Mouse (Mus musculus): ENCODE measurements at regions not wholly inside any gene's neighbourhood (a gene's known extent, or its start where the extent isn't known, plus 50 kb on each side); places are given as distances from the start of the nearest gene placed in this dataset.

DNA sequence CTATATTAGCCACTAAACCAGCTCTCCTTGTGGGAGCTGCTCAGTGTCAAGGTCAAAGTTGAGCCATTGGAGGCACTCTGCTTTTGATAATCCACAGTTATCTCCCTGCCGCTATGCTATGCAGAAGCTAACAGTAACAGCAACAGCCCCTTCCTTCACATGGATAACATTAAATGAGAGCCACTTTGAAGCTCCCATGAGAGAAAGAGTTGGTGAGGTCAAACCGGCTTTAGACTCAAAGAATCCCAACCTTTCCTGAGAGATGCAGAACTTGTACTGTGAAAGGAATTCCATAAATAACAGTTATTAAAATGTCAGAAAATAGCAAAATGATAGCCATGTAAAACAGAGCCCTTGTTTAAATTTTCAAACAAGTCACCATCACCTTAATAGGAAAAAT lies 316.1 kb upstream of the Gm9747 start:
- no peak for DNase-seq (ENCODE audit: low spot score in 2 of 2)

DNA sequence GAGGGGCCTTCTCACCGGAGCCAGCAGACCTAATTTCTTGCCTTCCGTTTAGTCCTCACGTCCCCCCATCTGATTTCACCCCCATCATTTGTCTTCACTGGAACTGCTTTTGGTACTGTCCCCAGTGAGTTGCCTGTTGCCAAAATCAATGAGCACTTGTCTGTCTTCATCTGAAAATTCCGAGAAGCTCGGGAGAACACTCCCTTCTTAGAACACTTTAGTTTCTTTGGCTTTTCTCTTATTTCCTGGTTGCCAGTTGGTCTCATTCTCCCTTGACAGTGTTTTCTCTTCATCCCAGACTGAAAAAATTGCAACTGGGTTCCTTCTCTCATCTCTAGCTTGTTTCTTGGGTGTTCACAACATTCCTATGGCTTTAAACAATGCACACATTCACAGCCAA lies 305.2 kb upstream of the Gm9747 start:
- DNase-seq (ENCODE audit: low spot score in 2 of 2): no peak

DNA sequence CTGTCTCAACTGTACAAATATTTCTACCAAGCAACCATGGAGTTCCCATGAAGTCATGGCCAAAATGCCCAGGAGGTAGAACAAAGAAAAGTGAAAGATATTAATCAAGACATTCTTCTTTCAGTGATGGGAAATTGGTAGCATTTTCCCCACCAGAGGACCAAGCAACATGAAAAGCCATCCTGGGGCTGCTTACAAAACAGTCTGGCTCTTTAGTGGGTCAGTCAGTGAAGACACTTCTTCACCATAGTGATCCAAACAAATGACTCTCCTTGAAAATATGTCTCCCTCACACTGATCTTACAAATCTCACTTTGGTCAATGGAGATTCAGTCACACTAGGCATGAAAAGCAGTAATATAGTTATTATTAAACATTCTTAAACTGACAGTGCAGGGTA lies 299.8 kb upstream of the Gm9747 start:
- DNase-seq (ENCODE audit: low spot score in 2 of 2): no peak

- no peak for DNase-seq (ENCODE audit: low spot score in 2 of 2)
These were observed 287.7 kb upstream of the Gm9747 start for GRCm38 (mm10) chr1:81945236-81945635.

DNA sequence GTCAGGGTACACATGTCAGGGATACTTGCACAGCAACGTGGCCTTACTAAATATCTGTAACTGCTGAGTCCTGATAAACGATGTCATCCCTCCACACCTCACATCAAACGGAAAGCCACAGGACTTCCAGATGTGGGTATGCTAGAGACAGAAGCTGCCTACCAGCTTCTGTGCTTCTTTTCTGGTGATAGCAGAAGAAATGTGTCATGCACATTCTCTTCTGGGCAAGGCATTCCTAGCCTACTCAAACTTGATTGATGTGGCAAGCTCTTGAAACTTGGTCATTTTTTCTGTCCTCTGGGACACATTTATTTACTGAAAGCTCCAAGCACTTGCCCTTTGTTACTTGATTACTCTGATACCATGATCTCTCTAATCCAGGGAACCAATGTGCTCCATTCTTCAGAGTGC lies 282.8 kb upstream of the Gm9747 start:
- DNase-seq (ENCODE audit: low spot score in 2 of 2): no peak

- no peak for DNase-seq (ENCODE audit: low spot score in 2 of 2)
These were observed 282.1 kb upstream of the Gm9747 start for GRCm38 (mm10) chr1:81950853-81951252.

DNA sequence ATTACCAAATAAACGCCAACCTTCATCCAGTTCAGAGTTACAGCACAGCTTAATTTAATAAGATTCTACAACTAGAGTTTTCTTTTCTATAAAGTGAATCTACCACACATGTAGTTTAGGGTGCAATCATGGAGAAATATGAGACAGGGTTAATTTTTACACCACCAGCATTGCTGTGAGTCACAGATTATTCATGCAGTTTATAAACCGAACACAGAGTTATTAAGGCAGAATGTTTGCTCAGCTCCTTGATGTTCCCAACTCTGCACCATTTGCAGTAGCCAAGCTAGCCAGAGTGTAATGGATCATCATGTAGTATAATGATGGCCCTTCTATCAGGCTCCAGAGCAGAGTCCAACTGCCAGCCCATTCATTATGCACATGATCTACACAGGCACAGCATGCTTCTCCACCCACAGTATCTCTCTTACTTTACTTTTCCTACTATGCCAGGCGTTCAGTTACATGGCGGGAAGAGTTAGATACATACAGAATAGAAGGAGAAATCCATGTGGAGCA lies 281.4 kb upstream of the Gm9747 start:
- no peak for DNase-seq (ENCODE audit: low spot score in 2 of 2)

GRCm38 (mm10) chr1:81952095-81952494 lies 280.8 kb upstream of the Gm9747 start:
- no peak for DNase-seq (ENCODE audit: low spot score in 2 of 2)

DNA sequence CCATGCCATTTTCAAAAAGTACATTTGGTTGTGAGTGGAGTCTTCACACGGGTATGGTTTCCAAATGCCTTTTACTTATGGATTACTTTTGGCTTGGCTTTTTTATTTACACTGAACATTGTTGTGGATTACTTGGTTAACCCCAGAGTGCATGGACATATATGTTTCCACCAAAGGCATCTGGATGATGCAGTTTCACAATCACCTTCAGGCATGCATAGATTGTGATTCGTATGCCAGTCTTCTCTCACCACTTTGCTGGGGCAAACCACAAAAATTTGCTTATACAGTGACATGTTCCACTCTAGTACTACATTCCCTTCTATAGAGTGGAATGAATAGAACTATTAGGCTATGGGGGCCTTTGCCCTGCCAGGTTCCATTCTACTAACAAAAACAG lies 278.4 kb upstream of the Gm9747 start:
- no peak for DNase-seq (ENCODE audit: low spot score in 2 of 2)

DNA sequence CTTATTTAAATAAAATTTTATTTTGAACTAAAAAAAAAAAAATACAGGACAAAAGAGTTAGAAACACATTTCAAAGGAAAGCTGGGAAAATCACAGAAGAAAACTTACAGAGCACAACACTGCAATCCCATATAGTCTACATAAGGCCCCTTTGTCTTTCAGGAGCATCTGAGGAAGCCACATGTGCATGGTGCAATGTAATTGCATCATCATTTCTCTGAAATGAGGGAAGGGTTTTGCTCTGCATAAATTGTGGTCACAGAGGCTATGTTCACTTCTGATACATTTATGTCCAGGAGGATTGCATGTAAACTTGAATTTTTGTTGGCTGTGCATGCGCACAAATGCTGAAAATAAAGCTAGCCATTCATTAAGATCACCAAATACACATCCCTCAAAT lies 265.9 kb upstream of the Gm9747 start:
- no peak for DNase-seq (ENCODE audit: low spot score in 2 of 2)

DNA sequence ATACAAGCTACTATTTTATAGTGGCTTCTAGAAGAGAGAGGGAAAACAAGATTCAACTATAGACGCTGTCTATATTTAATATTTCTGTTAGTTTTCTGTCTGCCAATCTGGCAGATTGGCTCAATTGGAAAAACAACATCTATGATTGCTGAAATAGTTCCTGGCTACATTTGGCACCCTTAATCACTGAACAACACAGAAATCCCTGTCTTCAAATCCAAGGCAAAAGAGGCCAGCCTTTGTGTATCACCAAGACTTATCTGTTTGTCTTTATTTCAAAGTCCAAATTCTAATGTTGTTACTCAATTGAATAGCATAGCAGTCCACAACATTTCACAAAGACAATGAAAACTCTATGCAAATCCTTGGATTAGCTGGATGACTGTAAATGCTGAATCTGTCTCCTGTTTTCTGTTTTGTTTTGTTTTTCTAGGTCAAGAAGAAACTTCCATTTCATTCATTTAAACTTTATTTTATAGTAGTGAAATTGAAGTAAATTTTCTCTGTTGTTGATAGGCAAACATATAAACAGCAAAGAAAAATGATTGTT lies 265.1 kb upstream of the Gm9747 start:
- no peak for DNase-seq (ENCODE audit: low spot score in 2 of 2)

- DNase-seq (ENCODE audit: low spot score in 2 of 2): no peak
These were observed 260.3 kb upstream of the Gm9747 start for GRCm38 (mm10) chr1:81972575-81972974.

- DNase-seq (ENCODE audit: low spot score in 2 of 2): no peak
These were observed 259.4 kb upstream of the Gm9747 start for GRCm38 (mm10) chr1:81973481-81973880.

- no peak for DNase-seq (ENCODE audit: low spot score in 2 of 2)
These were observed 225.0 kb upstream of the Gm9747 start for GRCm38 (mm10) chr1:82007943-82008342.

DNA sequence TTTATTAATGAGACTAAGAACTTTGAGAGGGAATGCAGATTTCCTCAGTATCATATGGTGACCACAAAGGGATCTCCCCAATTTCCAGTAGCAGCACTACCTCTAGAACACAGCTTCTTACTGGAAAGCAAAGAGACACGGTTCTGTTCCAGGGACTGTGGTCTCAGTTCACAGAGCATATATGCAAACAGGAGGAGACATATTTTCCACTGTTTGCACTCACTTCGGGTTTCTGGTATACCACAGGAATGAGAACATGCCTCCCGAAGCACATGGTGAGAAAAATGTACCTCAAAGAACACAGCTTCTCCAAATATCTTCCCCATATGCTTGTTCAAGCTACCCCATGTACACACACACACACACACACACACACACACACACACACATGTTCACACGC lies 224.1 kb upstream of the Gm9747 start:
- no peak for DNase-seq (ENCODE audit: low spot score in 2 of 2)

DNA sequence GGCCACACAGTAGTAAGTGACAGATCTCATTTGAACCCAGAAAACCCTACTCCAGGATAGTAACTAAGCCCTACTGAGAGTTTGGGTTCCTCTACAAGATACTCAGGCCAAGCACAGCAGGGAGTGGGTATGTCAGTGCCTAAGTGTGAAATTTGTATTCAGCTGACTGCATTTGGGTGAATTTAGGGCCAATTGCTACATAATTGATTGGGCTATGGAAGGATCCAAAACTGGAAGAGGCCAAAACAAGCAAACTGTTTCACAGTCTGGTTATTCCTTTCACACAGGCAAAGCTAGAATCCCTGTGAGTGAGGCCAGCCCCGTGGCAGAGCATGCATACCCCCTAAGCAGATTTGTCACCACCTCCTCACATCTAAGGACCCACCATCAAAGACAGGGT lies 221.9 kb upstream of the Gm9747 start:
- no peak for DNase-seq (ENCODE audit: low spot score in 2 of 2)

DNA sequence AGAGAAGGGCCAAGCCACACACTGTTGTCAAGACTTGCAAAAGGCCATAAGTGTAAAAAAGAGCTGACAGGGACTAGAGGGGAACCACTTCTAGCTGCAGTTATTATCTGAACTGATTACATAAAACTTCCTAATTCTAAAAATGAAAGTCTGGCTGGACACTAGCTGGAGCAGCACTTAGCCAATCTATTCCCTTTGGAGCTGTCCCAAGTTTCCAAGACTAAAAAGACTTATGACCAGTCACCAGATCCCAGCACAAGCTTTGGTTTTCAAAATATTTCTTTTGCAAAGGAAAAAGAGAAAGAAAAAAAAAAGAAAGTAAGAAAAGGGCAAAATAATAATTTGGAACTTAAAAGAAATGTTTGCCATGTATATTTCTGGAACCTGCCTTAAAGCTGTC lies 217.6 kb upstream of the Gm9747 start:
- DNase-seq (ENCODE audit: low spot score in 2 of 2): no peak

DNA sequence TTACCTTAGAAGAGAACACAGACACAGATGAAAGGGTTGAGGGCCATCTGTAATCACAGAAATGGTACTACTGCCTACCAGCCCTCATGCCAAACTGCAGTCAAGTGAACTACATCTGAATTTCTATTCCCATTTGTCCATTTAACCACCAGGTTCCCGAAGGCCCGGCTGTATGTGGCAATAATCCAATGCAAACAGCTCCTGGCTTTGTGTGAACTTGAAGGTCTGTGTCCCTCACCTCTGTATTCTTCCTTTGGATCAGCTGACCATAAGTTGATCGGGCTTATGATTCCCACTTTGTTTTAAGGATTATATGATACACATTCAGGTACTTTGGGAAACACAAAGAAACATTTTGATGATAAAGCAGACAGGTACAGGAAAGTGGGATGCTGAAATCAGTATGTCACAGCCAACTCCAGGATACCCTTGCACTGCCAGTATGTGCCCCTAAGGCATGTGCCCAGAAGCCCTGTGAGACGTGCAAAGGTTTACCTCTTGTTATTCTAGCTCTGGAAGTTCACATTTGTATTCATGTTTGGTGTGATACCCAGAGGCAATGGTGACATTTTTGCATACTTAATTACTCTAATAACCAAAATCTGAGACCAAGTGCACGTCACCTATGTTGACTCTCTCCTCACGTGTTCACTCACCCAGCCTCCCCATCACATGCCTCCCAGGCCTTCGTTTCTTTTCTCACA lies 214.1 kb upstream of the Gm9747 start:
- no peak for DNase-seq (ENCODE audit: low spot score in 2 of 2)

DNA sequence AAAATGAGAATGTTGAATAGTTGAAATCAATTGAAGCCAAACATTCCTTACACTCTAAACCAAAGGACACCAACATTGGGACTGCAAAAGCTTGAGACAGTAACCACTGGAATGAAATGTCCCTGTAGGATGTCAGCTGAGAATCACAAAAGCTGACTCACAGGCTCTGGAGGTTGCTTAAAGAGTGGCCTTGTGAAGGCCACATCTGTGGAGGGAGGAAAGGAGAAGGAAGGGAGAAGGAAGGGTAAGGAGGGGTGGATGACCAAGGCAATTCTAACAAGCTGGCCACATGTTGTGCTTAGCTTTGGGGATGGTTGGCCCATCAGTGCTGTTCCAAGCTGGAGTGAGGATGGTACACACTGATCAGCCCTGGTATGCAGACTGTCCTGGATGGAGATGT lies 205.2 kb upstream of the Gm9747 start:
- DNase-seq (ENCODE audit: low spot score in 2 of 2): no peak

GRCm38 (mm10) chr1:82031130-82031529 lies 201.8 kb upstream of the Gm9747 start:
- no peak for DNase-seq (ENCODE audit: low spot score in 2 of 2)

DNA sequence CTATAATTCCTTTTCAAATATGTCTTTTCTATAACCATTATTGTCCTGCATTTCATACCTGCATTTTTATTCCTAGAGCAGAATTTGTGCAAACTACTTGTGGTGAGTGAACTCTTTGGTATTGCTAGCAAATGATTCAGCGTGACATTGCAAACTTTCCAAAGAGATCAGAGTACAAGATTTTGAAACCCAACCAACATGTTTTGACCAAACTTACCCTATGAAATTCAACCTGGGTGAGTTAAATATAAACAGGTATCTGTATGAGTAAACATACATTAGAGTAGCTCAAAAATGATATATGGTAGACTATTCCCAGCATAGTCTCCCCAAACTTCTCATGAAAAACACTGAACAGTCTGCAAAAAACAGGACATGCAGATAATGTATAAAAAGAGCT lies 200.5 kb upstream of the Gm9747 start:
- DNase-seq (ENCODE audit: low spot score in 2 of 2): no peak

DNA sequence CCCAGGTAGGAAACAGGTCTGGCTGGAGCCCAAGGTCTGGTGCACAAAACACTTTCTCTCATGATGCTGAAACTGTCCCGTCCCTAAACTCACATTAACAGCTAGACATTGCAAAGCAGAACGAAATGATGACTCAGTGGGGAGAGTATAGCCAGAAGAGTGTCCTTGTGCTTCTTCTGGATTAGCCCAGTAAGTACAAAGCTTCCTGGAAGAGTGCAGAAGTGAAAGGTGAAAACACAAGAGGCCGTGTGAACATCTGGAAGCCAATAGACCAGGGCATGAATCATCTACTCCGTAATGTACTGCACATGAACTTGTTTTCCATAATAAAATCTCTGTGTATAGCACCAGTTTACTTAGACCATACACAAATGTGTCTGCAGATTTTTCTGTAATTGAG lies 194.7 kb upstream of the Gm9747 start:
- DNase-seq (ENCODE audit: low spot score in 2 of 2): no peak

DNA sequence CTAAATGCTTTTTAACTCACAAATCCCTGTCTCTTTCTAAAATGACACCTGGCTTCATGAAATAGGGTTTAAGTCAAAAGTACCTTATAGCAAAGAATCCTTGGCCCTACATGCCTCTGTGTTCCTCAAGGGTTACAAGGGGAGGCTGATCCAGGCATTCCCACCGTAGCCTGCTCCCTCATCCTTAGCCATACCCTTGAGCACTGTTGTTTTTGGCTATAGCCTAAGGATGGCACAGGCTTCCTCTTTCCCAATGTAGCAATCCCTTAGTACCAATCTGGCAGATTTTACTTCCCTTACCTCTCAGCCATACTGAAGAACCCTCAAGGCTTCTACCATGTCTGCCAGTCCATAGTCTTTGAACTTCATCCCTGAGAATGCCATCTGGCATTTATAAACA lies 194.2 kb upstream of the Gm9747 start:
- DNase-seq (ENCODE audit: low spot score in 2 of 2): no peak
